Mouse (Mus musculus): ENCODE measurements around the gene Amd1.
A peak's percentile ranks its signal among the peaks of the same experiment; 100 is the strongest.

Amd1 gene

DNA sequence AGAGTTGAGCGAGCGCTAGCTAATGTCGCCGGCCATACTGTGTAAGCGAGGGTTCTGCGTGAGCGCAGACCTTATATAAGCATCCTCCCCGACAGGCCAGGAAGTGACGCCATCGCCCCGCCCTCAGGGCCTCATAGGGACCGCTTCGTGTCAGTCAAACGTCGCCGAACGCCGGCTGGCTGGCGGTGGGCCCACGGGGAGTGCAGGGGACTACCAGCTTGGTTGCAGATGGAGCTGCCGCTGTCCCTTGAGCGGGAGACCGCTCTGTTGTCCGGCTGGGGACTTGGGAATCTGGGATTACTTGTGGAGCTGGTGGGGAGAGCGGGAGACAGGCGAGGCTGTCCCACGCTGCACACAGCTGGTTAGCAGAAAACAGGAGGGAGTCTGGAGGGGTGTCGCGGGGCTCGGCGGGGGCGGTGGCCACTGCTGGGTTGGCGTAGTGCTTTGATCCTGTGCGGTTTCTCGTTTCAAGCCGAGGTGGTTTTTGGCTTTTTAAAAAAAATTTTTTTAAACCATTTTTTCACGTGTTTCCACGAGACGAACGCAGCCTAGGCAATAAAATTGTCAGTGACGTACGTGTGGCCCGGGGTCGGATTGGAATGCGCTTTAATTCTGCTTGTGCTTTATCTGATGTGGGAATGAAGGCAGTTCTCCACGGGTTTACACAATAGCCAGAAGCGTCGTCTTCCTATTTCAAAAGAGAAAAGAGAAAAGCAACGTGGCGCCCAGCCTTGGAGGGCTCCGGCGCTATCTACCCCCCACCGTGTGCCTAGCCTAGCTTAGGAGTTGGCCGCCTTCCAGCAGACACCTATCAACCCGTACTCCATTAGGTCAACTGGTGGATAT is at the start of gene Amd1:
TSS of gene Amd1 (minus strand) at position 47 of the 846 bp plus-strand sequence.
- peak; percentile 100 for DNase-seq (ENCODE audit: low spot score)

DNA sequence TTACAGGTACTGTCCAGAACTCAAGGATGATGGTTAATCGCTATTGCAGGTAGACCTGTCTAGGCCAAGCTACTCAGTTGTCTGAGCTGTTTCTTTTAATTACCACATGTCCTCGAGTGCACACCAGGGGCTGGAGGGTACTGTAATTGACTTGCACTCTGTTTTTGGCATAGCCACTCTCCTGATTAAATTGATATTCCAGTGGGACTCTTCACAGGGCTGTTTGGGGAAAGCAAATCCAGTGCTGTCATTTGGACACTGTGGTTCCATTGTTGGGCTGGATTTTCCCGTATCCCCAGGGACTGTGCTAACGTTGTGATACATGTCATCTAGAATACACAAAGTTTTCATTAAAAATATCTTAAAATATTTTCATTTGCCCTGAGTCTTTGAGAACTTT is 49.2 kb upstream of the Amd1 start:
- no peak for DNase-seq (ENCODE audit: low spot score)

DNA sequence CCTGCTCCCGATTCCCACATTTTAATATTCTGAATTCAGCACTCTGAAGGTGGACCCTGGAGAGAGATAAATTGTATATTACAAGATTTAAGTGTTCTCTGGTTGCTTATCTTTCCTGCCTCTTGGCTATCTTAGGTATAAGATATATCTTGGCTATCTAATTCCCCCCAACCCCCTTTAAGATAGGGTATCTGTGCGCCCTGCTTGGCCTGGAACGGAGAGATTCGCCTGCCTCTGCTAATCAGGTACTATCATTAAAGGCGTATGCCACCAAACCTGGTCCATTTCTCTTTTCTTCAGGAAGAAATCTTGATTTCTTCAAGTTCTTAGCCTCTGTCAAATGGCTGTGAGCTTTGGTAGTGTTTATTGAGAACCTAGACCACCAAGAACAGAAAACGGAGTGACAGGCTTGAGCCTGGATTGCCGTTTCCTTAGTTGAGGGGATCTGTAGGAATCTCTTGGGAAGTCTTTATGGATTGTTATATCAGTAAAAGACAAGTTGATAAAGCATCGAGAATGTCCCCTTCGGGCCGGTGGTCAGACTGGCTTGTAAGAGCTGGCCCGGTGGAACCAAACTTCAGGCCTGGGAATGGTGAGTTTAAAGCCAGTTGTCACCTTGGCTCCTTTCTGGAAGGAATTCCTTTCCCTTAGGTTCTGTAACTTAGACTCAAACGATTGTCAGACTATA is 48.4 kb upstream of the Amd1 start:
- DNase-seq (ENCODE audit: low spot score), result no peak

DNA sequence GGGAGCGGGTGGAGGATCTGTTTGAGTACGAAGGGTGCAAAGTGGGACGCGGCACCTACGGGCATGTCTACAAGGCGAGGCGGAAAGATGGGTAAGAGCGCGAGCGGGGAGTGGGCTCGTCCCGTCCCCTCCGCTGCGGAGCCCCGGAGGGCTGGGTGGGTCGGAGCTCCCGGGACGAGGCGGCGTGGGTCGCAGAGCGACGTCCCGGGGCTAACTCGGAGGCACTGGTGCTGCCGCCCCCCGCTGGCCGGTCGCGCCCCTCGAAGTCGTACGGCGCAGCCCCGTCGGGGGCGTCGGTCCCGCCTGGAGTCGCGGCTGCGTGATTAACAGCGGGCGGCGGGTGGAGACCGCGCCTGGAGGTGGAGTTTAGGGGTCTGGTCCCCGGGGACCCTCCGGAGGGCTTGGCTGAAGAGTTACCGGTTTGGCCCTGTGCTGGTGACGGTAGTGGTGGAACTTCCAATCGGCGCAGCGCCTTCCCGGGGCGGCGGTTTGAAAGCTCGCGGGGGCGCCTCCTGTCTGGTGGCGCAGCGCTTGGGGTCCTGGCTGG is 47.7 kb upstream of the Amd1 start:
- peak; percentile 70 for DNase-seq (ENCODE audit: low spot score)

DNA sequence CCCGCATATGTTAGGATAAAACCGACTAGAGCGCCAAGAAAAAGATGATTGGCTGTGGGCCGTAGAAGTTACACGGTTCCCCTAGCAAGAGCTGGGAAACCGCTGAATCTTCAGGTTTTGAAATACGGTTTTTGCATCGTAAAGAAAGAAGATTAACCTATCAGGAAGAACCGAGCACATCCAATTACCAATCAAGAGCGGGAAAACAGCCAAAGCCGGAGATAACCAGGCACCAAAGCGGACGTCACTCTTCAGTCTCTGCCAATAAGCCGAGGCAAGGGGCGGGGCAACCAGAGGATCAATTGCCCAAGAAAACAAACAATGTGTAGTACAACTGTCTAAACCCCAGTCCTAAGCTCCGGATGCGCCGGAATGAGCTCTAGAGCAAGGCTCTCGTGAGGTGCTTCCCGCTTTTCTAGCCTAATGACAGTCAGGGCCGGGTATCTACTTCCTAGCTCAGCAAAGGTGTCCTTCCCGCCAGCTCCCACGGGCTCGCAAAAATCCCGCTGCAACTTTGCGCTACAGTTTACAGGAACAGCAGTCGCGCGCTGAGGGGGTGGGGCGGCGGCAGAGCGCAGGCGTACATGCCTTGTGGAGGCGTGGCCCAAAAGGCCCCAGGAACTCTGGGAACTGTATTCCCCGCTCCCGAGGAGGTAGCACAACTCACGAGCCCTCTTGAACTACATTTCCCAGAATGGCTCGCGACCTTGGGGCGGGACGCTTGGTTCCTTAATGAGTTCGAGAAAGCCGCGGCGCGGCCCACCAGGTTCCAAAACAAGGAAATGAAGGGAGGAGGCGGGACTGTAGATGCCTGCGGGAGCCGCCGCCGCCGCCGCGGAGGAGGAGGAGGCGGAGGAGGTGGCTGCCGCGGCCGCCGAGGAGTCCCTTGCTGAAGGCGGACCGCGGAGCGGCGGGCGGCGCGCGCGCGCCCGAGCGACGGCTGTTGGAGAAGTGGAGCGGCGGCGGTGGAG is 46.9 kb upstream of the Amd1 start:
- peak; percentile 96 for DNase-seq (ENCODE audit: low spot score)

DNA sequence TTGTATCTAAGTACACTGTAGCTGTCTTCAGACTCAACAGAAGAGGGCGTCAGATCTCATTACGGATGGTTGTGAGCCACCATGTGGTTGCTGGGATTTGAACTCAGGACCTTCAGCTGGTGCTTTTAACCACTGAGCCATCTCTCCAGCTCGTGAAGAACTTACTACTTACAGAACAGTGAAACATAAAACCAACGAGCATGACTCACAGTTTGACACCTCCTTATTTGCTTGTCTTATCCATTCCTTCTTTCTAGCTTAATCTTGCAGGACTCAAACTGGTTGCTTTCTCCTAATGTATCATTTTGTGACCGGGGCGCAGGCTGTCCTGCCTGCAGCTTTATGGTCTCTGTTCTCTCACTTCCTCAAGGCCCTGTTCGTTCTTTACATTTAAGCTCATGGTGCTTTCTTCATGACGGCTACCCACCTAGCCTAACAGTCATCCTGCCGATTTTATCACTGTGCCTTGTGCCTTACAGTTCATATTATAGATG is 45.5 kb upstream of the Amd1 start:
- no peak for DNase-seq (ENCODE audit: low spot score)

DNA sequence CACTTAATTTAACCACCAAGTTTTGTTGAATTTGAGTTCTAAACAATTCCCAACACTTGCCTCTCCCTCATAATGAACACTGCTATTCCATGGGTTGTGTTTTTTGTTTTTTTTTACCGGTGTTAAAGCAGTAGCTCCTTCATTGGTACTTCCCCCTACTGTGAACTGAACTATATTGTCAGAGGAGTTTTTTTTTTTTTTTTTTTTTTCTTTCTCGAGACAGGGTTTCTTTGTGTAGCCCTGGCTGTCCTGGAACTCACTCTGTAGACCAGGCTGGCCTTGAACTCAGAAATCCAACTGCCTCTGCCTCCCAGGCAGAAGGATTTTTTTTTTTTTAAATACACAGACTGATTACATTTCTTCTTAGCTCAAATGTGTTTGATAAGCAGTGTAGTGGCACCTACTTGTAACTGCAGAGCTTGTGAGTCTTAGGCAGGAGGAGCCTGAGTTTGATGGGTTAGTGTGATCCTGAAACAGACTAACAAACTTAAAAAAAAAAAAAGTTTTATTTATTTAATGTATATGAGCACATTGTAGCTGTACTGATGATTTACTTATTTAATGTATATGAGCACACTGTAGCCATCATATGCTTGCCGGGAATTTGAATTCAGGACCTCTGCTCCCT is 44.9 kb upstream of the Amd1 start:
- DNase-seq (ENCODE audit: low spot score), result no peak

DNA sequence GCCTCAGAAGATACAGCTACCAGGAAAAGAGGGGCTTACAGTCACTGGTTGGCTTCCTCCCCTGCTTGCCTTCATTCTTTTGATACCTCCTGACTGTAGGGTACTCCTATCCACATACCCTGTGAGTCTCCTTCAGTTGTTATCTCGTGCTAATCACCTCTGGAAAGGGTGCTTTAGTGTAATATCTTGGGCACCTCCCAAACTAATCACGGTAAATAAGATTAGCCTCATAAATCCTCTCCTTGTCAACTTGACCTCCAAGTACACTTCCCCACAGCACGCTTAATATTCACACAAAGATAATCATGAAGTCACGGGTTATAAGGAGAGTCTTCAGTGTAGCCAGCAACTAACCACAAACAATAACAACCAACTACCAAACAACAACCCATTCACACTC is 40.0 kb upstream of the Amd1 start:
- no peak for DNase-seq (ENCODE audit: low spot score)

DNA sequence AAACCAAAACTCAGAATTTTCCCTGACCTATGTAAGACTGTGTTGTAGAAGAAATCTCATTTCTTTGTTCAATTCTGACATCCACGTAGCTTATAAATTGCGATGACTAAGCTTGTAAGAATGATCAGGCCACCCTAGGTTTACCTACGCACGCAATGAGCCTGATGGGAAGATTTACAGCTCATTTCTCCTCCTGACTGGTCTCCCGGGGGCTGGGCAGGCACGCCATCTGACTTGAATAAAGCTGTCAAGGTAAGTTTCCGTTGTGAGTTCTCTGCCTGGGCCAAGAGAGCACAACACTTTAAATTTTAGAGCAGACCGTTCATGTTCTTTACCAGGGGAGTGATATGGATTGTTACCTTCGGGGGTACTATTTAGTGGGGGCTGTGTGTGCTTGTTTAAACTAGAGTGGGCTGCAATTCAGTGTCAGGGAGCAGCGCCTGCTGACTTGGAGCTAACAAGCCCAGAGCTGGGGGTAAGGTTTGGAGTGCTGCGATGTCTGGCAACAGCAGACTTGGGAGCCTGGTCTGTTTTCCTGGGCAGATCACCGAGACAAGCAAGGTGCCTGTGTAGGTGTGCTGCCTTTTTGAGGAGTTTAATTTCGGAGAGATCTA is 37.5 kb upstream of the Amd1 start, which contains the start of gene Cdk19:
TSS of gene Cdk19 (plus strand) at position 214 of the 614 bp plus-strand sequence.
- no peak for DNase-seq (ENCODE audit: low spot score)

DNA sequence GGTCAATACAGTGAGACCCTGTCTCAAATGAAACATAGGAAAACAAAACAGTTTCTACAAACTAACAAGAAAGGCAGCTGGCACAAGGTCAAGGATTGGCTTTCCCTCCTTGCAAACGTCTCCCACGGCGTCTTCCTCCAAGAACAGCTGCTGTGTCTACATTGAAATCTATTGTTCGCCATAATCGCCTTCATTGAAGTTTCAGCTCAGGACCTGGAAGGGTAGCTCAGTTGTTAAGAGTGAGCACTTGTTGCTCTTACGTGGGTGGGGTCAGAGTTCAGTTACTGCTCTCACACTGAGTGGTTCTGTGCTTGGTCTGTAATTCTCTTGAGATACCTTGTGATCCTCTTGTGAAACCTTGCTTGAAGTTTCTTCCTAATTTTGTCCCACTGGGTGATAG is 30.9 kb upstream of the Amd1 start:
- no peak for DNase-seq (ENCODE audit: low spot score)

DNA sequence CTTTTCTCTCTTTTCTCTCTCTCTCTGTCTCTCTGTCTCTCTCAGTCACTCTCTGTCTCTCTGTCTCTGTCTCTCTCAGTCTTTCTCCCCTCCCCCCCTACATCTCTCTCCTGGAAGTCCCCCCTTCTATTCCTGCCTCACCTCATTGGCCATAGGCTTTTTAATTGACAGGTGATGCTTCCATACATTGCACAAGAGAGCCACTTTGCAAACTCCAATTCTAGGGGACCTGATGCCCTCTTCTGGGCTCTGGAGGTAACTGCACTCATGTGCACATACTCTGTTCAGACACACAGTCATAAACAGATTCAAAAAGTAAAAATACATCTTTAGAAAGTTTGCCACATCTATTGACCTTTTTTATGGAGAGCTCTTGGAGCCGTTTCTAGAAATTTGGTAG is 28.3 kb upstream of the Amd1 start:
- no peak for DNase-seq (ENCODE audit: low spot score)

DNA sequence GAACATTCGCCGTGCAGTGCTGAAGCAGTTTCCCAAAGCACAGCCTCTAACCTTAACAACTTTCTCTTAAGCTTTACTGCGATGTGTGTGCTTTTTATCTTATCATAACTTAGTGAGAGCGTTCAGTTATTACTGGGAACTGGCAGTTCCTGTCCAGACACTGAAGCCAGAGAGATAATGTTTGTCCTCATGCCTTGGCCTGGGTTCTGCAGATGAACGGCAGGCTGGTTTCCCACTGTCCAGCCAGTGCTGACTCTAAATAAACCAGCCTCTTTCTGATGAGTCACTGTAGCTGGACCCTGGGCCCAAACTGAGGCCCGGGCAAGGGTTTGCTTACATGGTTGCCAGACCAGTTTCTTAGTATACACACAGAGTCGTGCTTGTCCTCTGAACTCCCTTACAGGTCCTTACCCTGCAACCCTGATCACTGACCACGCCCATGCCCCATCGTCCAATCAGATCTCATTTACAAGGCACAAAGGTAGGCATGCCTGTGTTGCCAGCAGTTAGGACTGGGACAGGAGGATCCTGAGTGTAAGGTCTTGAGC is 26.1 kb upstream of the Amd1 start:
- DNase-seq (ENCODE audit: low spot score), result peak; percentile 13

DNA sequence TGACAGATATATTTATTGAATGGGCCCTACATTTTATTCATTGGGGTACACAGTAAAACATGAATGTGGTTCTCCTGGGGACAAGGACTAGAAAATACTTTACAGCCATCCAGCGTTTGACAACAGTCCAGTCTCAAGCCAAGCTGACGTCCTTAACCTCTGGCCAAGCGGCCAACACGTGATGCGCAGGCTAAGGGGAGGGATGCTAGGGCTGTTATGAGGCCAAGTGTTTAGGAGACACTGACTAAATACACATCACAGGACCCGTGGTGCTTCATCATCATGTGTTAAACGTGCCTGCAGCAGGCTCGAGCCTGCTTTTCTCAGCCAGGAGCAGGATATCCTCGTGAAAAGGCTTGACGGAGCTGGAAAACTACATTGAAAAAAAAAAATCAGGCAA is 18.3 kb upstream of the Amd1 start:
- no peak for DNase-seq (ENCODE audit: low spot score)

DNA sequence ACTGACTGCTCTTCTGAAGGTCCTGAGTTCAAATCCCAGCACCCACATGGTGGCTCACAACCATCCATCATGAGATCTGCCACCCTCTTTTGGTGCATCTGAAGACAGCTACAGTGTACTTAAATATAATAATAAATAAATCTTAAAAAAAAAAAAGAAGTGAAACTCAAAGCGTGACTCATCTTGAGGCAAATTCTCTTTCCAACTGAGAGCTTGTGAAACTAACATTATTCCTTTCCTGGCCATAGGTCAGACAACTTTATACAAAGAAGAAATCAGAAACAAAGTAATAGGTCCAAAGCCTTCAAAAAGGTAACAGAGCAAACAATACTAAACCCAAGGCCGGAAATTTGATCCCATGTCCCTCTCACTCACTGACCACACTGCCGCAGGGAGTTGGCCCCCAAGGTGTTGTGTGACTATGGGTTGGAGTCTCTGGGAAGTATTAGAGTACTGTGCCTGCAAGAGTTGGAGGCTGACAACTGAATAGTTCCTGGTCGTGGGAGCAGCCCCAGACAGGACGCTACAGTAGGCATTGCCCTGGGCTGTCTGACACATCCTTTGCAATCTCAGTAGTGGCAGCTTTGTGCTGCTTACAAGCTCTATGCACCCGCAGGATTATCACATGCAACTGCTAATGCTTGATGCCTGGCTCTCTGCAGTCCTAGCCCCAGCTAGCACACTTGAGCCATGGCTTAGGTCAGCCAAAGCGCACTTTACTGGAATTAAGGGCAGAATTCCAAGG is 15.0 kb upstream of the Amd1 start:
- no peak for DNase-seq (ENCODE audit: low spot score)

DNA sequence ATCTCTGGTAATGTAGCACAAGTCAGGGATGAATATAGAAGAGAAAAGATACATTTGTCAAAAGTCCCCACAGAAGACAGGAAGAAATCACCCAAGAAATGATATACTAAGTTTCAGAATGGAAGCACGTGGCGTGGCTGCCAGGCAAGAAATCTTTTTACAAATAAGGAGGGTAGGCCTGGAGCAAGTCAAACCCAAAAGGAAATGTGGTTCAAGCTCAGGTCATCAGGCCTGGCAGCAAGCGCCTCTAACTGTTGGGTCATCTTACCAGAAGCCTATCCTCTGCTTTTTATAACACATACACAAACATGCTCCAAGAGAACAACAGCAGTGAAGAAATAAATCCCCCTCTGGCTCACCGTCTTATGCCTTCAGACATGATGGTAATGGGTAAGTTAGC is 10.8 kb upstream of the Amd1 start:
- no peak for DNase-seq (ENCODE audit: low spot score)

DNA sequence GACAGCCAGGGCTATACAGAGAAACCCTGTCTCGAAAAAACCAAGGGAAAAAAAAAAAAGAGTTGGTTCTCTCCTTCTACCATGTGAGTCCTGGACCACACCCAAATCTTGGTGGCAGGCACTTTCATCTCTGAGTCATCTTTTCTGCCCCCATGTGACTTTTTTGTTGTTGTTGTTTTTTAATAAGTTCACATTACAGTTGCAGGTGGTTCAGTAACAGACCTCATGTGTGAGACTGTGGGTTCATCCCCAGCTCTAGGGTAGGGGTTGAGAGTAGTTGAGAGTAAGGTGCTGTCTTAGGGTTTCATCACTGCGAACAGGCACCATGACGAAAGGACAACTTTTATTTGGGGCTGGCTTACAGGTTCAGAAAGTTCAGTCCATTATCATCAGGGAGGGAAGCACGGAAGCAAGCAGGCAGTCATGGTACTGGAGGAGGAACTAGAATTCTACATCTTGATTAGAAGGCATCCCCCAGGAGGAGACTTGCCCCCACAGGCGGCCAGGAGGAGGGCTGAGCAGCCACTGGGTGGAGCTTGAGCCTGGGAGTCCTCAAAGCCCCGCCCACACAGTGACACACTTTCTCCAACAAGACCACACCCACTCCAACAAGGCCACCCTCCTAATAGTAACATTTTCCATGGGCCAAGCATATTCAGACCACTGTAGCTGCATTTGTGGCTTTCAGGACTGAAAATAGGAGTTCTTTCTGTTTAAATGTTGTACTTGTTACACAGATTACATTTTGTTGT is 8.1 kb upstream of the Amd1 start:
- DNase-seq (ENCODE audit: low spot score), result no peak

DNA sequence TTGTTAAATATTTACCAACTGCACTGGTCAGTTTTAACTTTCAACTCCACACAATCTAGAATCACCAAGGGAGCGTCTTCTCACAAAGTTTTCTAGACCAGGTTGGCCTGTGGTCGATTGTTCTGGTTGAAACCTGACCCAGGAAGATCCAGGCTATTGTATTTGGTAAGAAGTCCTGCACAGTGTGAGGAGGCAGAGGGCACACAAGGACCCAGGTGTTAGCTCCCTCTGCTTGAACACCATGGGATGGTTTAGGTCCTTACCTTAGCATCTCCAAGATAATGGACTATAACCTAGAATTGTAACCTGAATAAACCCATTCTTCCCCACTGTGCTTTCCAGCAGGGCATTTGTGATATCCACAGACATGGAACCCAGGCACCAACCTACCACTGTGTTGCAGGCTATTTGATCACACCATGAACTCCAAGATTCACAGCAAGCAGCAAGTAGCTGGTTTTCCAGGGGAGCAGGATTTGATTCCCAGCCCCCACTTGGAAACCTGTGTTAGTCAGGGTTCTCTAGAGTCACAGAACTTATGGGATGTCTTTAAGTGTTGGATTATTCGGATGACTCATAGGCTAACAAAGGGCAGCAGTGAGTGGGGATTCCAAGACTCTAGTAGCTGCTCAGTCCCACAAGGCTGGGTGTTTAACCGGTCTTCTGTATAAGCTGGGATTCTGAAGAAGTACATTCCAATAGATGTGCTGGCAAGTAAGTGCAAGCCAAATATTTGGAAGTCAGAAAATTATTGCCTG is 6.0 kb upstream of the Amd1 start:
- no peak for DNase-seq (ENCODE audit: low spot score)

DNA sequence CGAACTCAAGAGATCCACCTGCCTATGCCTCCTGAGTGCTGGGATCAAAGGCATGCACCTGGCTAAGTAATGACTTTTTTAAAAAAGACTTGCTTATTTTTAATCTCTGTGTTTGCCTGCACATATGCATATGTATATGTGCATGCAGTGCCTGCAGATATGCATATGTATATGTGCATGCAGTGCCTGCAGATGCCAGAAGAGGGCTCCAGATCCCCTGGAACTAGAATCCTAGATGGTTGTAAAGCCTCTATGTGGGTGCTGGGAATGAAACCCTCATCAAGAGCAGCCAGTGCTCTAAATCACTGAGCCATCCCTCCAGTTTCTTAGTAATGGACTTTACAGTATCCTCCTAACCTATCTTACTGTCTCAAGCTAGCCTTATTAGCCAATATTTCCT is 4.0 kb upstream of the Amd1 start:
- DNase-seq (ENCODE audit: low spot score), result no peak
